Mouse (Mus musculus) intestine, embryonic 15.5 days (tissue): Measurements from ENCODE around the gene Zfp568. TPM values are rescaled to one million over a fixed set of nuclear protein-coding genes. Genes with fewer than 3 reads are reported as not detected.

Experiments
- ATAC-seq: fragments of 200-750 bp; cut with Nextera tagmentation; 2 replicates; pipeline ENCODE4 v1.8.0; 2017; ENCODE audit warnings: moderate TSS enrichment, moderate library complexity
- H3K27ac ChIP-seq: fragments of 300-500 bp; sonication (generic); 2 replicates; pipeline ENCODE4 v1.5.1; 2015; ENCODE audit warnings: mild to moderate bottlenecking, inconsistent platforms
- H3K27me3 ChIP-seq: fragments of 300-500 bp; sonication (generic); replicated peaks from 2 replicates; pipeline ENCODE4 v1.6.1; 2015; ENCODE audit warnings: inconsistent platforms
- H3K36me3 ChIP-seq: fragments of 300-500 bp; sonication (generic); 2 replicates; pipeline ENCODE4 v1.6.1; 2015; ENCODE audit warnings: inconsistent platforms
- H3K4me1 ChIP-seq: fragments of 300-500 bp; sonication (generic); replicated peaks from 2 replicates; pipeline ENCODE4 v1.6.1; 2015; ENCODE audit warnings: inconsistent platforms
- H3K4me2 ChIP-seq: fragments of 300-500 bp; sonication (generic); replicated peaks from 2 replicates; pipeline ENCODE4 v1.6.1; 2015; ENCODE audit warnings: mild to moderate bottlenecking, inconsistent platforms
- H3K4me3 ChIP-seq: fragments of 300-500 bp; sonication (generic); replicated peaks from 2 replicates; pipeline ENCODE4 v1.5.1; 2015; ENCODE audit warnings: inconsistent platforms
- H3K9ac ChIP-seq: fragments of 300-500 bp; sonication (generic); 2 replicates; pipeline ENCODE4 v1.6.1; 2015; ENCODE audit warnings: inconsistent platforms
- H3K9me3 ChIP-seq: fragments of 300-500 bp; sonication (generic); 2 replicates; pipeline ENCODE4 v1.6.1; 2016; ENCODE audit warnings: inconsistent platforms
- WGBS: fragments of 180-500 bp; shearing (Covaris S2); methylation state at CpG from one replicate; pipeline ENCODE4 v1.1.7; 2015; 5-methylcytosine and 5-hydroxymethylcytosine counted together
- polyA plus RNA-seq: library from polyadenylated mRNA; unstranded; fragments of >200 nt; fragmentation: Nextera tagmentation; extraction: Ambion mirVana; gene quantifications from 2 replicates; pipeline ENCODE4 v1.2.1, GENCODE M21; 2015

The Zfp568 gene
- 15.1 and 15.5 TPM in 2 replicates for polyA plus RNA-seq

DNA sequence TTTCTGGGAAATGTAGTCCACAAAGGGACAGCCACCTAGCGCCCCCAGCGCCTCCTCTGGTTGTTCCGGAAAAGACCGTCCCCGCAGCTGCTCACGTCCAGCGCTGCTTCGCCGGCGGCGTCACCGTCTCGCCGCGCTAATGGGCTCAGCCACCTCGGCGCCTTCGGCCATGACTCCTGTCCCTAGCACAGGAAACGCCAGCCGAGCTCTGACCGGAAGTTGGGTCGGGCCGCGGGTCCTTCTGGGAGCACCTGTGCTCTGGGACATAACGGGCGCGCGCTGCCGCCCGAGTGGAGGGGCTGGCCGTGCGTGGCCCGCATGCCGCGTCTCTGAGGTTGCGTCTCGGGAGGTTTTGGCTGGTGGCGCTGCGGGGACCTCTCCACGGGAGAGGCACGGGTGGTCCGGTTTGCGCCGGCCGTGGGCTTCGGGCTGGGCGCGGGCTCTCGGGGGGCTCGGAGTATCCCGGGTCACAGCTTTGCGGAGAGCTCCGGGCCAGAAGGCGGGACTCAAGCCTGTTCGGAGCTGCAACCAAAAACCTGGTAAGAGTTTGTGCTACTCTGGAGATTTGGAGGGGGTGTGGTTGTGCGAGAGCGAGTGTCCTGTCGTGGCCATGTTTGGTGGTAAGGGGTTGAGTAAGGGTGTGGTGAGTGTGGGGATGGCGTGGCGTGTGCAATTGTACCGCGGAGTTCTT lies at the start of gene Zfp568:
Gene Zfp568, plus strand, starts transcription at position 266 of the 691 bp plus-strand sequence.
- Histone ChIP-seq H3K4me1 (0 out of 2 replicates have a peak, but pooled peaks cover 15% of the 10 kb centered on the region), H3K36me3 (peaks cover 6% of the 10 kb centered on the region; the same call in 1 of the 2 replicates), H3K27me3 (no peaks in the 10 kb centered on the region), H3K4me3 (peak within 1 kb of the TSS; percentile 97), H3K27ac (peak within 1 kb of the TSS; percentile 98), H3K4me2 (peak within 1 kb of the TSS; percentile 62), H3K9me3 (no peaks in the 10 kb centered on the region), H3K9ac (peak within 1 kb of the TSS; percentile 86)
- WGBS: under 1% methylated on average over 62 of the region's 62 CpGs
- peak; percentile 94 for ATAC-seq

DNA sequence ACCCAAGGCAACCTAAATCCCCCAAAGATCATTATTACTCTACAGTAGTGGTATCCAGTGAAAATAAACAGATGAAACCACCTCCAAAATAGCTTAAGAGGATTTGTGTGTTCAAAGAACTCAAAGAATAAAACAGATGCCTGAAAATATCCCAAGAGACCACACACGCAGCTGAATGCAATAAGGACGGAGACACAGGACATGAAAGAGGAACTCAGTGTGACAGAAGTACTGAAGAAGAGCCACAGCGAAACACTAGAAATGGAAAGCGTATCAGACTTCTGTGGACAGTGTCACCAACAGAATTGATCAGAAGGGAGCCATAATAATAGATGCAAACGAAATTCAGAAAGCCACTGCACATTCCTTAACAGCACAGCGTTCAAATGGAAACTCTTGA lies 44.9 kb upstream of the Zfp568 start:
- Histone ChIP-seq H3K27ac (no peak overlapping the region), H3K4me2 (no peak overlapping the region), H3K9ac (no peak overlapping the region), H3K36me3 (peaks cover 30% of the 10 kb centered on the region), H3K4me1 (no peaks in the 10 kb centered on the region), H3K27me3 (no peaks in the 10 kb centered on the region), H3K9me3 (no peaks in the 10 kb centered on the region), H3K4me3 (no peak overlapping the region)
- ATAC-seq: no peak
- WGBS: 90% methylated on average over 6 of the region's 6 CpGs

DNA sequence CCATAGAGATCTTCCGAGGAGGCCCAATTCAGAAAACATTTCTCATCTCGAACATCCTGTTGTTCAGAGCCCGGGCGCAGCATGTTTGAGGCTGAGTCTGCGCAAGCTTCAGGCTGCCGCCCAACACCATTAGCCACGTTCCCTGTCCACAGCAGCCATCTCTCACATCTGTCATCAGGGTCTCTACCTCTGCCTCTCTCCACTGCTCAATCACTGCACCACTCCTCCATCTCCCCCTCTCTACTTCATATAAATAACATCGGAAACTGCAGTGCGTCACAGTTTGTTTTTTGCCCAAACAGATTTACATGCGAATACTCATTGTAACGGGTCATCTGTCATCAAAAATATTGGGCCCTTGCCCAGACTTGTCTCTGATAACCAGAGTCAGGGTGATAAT lies 42.7 kb upstream of the Zfp568 start:
- Histone ChIP-seq H3K9ac (no peak overlapping the region), H3K27me3 (no peaks in the 10 kb centered on the region), H3K27ac (no peak overlapping the region), H3K4me2 (no peak overlapping the region), H3K4me1 (no peaks in the 10 kb centered on the region), H3K9me3 (no peaks in the 10 kb centered on the region), H3K36me3 (0 out of 2 replicates have a peak, but pooled peaks cover 12% of the 10 kb centered on the region), H3K4me3 (no peak overlapping the region)
- WGBS: 87% methylated on average over 11 of the region's 11 CpGs
- no peak for ATAC-seq

DNA sequence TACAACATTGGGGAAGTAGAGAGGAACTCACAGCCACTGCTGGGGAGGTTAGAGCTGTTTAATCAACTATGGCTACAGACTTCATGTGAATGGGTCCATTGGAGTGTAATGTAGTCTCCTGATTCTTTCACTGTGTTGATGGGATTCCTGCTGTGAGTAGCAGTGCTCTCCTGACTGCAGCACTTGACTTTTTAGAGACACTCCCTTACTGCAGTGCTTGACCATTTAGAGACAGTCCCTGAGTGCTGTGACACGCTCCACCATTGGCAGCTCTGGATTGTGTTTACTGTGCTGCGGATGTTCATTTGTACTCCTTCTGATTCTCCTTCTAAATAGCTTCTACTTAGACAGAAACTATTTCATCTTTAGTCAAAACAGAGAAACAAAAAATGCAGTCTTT lies 41.0 kb upstream of the Zfp568 start:
- 0 out of 2 replicates have a peak, but pooled peaks cover 9% of the 10 kb centered on the region for H3K36me3 ChIP-seq
- H3K9me3 ChIP-seq: no peaks in the 10 kb centered on the region
- H3K9ac ChIP-seq: no peak overlapping the region
- 43% methylated on average over 2 of the region's 2 CpGs for WGBS
- H3K4me3 ChIP-seq: no peak overlapping the region
- H3K27ac ChIP-seq: no peak overlapping the region
- H3K4me1 ChIP-seq: no peaks in the 10 kb centered on the region
- no peak overlapping the region for H3K4me2 ChIP-seq
- no peaks in the 10 kb centered on the region for H3K27me3 ChIP-seq
- no peak for ATAC-seq

DNA sequence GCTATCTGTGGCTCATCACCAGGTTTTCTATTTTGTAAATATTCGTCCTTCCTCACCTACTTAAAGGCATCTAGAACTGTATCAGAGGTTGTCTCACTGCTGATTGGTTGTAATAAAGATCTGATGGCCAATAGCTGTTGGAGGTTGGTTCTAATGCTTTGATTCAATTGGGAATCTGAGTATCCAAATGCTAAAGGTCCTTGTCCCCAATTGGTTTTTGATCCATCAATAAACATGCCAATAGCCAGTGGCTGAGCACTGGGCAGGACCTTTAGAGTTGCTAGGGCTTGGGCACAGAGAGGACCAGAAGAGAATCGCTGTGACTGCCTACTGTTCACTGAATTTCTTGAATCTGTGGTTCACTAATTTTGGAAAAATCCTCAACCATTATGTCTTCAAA lies 40.0 kb upstream of the Zfp568 start:
- Histone ChIP-seq H3K27ac (no peak overlapping the region), H3K4me3 (no peak overlapping the region), H3K9ac (no peak overlapping the region), H3K4me1 (no peaks in the 10 kb centered on the region), H3K4me2 (no peak overlapping the region), H3K27me3 (no peaks in the 10 kb centered on the region), H3K9me3 (no peaks in the 10 kb centered on the region), H3K36me3 (0 out of 2 replicates have a peak, but pooled peaks cover 9% of the 10 kb centered on the region)
- no peak for ATAC-seq
- 75% methylated on average over 2 of the region's 2 CpGs for WGBS

DNA sequence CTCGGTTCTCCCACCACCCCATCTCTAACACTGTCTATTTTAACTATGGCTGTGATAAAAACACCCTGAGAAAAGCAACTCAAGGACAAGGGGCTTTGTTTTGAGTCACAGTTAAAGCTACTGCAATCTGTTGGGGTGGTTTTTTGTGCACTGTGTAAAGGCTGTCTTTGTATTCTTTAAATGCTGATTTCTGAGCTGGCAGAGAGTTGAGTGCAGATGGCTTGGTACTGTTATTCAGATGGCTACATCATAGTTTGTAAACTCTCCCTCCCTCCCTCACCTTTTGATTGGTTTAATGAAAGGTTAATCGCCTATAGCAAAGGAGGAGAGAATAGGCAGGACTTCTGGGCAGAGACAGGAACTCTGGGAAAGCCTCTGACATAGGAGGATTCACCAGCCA lies 39.6 kb upstream of the Zfp568 start:
- ATAC-seq: no peak
- Histone ChIP-seq H3K36me3 (0 out of 2 replicates have a peak, but pooled peaks cover 9% of the 10 kb centered on the region), H3K9me3 (no peaks in the 10 kb centered on the region), H3K27me3 (no peaks in the 10 kb centered on the region), H3K4me2 (no peak overlapping the region), H3K9ac (no peak overlapping the region), H3K27ac (no peak overlapping the region), H3K4me3 (no peak overlapping the region), H3K4me1 (no peaks in the 10 kb centered on the region)
- 80% methylated on average over 2 of the region's 2 CpGs for WGBS

DNA sequence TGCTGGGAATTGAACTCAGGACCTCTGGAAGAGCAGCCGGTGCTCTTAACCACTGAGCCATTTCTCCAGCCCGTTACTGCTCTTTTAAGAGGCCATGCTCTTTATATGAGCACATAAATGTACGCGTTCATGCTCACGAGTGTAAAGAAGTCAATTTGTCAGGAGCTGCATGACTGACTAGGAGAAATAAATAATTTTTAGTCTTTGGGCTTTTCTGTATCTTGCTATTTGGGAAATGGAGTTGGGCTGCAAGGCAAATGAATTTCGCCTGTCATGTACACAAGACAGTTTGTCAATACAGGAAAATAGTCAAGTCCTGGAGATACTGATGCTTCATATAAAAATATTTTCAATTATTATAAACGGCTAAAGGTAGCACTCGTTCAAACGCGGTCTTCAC lies 30.7 kb upstream of the Zfp568 start:
- Histone ChIP-seq H3K9ac (peak overlapping the region; percentile 87), H3K4me1 (0 out of 2 replicates have a peak, but pooled peaks cover 2% of the 10 kb centered on the region), H3K4me2 (peak overlapping the region; percentile 75), H3K27me3 (no peaks in the 10 kb centered on the region), H3K27ac (peak overlapping the region; percentile 95; the same call in 1 of the 2 replicates), H3K9me3 (no peaks in the 10 kb centered on the region), H3K36me3 (0 out of 2 replicates have a peak, but pooled peaks cover 2% of the 10 kb centered on the region), H3K4me3 (peak overlapping the region; percentile 67)
- no peak for ATAC-seq
- 39% methylated on average over 10 of the region's 10 CpGs for WGBS

DNA sequence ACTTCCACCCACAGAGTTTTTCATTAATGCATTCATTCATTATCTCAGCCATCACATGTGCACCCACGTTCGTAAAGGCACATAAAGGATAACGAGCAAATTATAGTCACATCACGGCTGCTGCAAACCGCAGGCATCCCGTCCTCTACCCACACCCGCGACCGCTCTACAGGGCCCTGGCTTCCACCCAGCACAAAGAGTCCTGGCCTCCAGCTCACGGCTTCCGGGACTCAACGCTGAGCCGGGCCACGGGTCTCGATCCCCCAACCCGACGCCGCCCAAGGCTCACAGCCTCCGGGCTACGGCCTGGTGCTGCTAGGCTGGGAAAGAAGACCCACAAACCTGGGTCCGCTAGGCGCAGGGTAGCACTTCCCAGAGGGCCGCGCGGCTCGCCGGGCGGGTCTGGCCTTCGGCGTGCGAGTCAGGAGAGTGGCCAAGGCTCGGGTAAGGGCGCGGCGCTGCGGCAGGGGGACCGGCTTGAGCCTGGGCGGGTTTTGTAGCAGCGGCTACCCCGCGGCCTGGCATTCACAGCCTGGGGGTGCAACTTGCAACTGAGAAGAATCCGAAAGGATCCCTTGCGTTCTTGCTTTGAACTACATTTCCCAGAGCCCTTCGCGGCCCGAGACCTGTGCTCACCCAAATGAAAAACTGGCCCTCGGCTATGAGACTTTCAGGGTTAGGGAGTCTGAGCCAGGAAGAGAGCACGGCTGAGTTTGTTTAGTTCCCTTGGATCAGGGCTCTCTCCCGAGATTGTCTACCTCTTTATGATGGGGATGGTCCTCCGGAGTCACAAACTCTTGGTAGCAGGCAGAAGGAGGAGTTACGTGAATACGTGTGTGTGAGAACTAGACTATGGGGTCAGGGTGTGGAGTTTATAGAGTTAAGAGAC lies 30.0 kb upstream of the Zfp568 start, which contains the start of gene Zfp74:
Gene Zfp74, minus strand, starts transcription at position 577 of the 889 bp plus-strand sequence.
- Histone ChIP-seq H3K36me3 (0 out of 2 replicates have a peak, but pooled peaks cover 2% of the 10 kb centered on the region), H3K4me3 (peak within 1 kb of the TSS; percentile 67), H3K4me2 (peak within 1 kb of the TSS; percentile 75), H3K9ac (peak within 1 kb of the TSS; percentile 87), H3K27me3 (no peaks in the 10 kb centered on the region), H3K9me3 (no peaks in the 10 kb centered on the region), H3K27ac (peak within 1 kb of the TSS; percentile 95), H3K4me1 (0 out of 2 replicates have a peak, but pooled peaks cover 2% of the 10 kb centered on the region)
- WGBS: 1% methylated on average over 52 of the region's 52 CpGs
- peak; percentile 94 for ATAC-seq

DNA sequence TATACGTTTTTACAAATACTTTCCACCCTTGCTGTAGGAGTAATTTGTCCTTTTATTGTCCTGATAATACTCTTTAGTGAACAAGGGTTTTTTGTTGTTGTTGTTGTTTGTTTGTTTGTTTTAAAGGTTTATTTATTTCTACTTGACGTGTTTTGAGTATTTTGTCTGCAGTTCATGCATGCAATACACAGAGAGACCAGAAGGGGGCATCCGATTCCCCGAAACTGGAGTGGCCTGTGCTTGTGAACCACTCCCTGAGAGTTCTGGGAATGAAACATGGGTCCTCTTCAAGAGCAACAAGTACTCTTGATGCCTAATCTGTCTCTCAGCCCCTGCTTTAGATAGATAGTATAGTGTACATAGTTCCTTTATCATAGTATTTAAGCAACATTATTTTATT lies 29.0 kb upstream of the Zfp568 start:
- Histone ChIP-seq H3K9me3 (no peaks in the 10 kb centered on the region), H3K4me1 (0 out of 2 replicates have a peak, but pooled peaks cover 2% of the 10 kb centered on the region), H3K4me3 (no peak overlapping the region)

DNA sequence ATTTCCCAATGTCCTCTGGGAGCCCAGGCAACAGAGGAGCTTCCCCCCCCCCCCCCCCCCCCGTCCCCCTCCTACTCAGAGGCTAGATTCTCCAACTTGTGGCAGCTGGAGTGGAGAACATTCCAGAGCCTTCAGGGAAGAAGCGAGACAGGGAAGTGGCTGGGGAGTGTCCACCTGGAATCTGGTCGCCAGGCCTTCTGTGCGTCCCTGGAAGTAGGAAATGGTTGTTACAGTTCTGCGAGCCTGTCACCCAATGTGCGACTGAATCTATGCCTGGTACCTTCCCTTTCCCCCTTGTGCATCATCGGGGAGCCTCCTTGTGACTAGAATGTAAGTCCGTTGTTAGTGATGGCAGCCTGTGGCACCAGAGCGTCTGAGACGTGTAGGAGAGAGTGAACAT lies 27.5 kb upstream of the Zfp568 start:
- no peak for ATAC-seq
- Histone ChIP-seq H3K4me1 (0 out of 2 replicates have a peak, but pooled peaks cover 2% of the 10 kb centered on the region), H3K27ac (0 out of 2 replicates have a peak overlapping the region, but pooled peaks have one; percentile 9), H3K9ac (no peak overlapping the region), H3K36me3 (no peaks in the 10 kb centered on the region), H3K4me2 (peak overlapping the region; percentile 22; the same call in 1 of the 2 replicates), H3K4me3 (0 out of 2 replicates have a peak overlapping the region, but pooled peaks have one; percentile 9), H3K9me3 (no peaks in the 10 kb centered on the region), H3K27me3 (no peaks in the 10 kb centered on the region)
- 52% methylated on average over 9 of the region's 10 CpGs for WGBS

More for the DNA sequence above, 29.0 kb upstream of the Zfp568 start:
- Histone ChIP-seq H3K9ac (no peak overlapping the region), H3K27me3 (no peaks in the 10 kb centered on the region), H3K4me2 (peak overlapping the region; percentile 75; the same call in 1 of the 2 replicates), H3K36me3 (0 out of 2 replicates have a peak, but pooled peaks cover 2% of the 10 kb centered on the region), H3K27ac (no peak overlapping the region)
- no peak for ATAC-seq
- WGBS: 22% methylated on average over 4 of the region's 4 CpGs

DNA sequence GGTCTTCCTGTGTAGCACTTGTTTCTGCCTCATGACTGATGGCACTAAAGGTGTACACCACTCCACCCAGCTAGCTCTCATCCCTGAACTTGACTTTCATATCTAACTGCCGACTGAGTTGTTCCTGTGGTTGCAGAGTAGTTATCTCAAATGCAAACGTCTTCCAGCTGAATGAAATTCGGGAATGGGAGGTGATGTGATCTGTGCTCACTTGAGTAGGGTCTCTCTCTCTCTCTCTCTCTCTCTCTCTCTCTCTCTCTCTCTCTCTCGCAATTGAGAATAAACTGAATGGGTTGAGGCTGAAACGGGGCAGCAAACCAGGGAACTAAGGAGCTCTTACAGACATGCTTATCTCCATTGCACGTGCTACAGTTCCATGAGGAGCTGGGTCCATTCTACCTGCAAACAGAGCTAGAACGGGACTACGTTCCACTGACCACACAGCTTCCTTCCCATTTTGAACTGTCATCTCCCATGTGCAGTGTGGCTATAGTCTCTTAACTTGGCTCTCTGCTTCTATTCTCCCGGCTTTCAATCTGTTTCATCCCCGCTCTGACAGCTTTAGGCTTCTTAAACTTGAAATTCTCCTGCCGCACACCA lies 25.5 kb upstream of the Zfp568 start:
- no peaks in the 10 kb centered on the region for H3K27me3 ChIP-seq
- H3K27ac ChIP-seq: no peak overlapping the region
- no peaks in the 10 kb centered on the region for H3K36me3 ChIP-seq
- no peak overlapping the region for H3K4me3 ChIP-seq
- H3K4me1 ChIP-seq: no peaks in the 10 kb centered on the region
- H3K4me2 ChIP-seq: no peak overlapping the region
- WGBS: 83% methylated on average over 11 of the region's 11 CpGs
- no peak for ATAC-seq
- no peaks in the 10 kb centered on the region for H3K9me3 ChIP-seq
- H3K9ac ChIP-seq: no peak overlapping the region
